Mouse (Mus musculus) right cerebral cortex, postnatal 4 days (tissue): ENCODE measurements around the gene Drd3.

Experiments used
- DNase-seq: peaks from one replicate; pipeline ENCODE4 v3.0.0-alpha.2; 2022

Drd3 gene

GRCm38 (mm10) chr16:43753751-43754150 is at the start of gene Drd3:
Gene Drd3 (plus strand): TSS chr16:43754026.
- DNase-seq, result no peak

- DNase-seq, result no peak
These were observed 45.3 kb upstream of the Drd3 start for GRCm38 (mm10) chr16:43708335-43709061.

GRCm38 (mm10) chr16:43709062-43709413 is 44.8 kb upstream of the Drd3 start:
- no peak for DNase-seq

GRCm38 (mm10) chr16:43709432-43710133 is 44.2 kb upstream of the Drd3 start:
- DNase-seq, result no peak

- DNase-seq, result no peak
These were observed 43.7 kb upstream of the Drd3 start for GRCm38 (mm10) chr16:43710134-43710475.

GRCm38 (mm10) chr16:43710651-43711050 is 43.2 kb upstream of the Drd3 start:
- no peak for DNase-seq

GRCm38 (mm10) chr16:43711361-43711760 is 42.5 kb upstream of the Drd3 start:
- DNase-seq, result no peak

- DNase-seq, result no peak
These were observed 29.4 kb upstream of the Drd3 start for GRCm38 (mm10) chr16:43724444-43724843.

- no peak for DNase-seq
These were observed 24.2 kb upstream of the Drd3 start for GRCm38 (mm10) chr16:43729506-43730221.

- DNase-seq, result no peak
These were observed 23.5 kb upstream of the Drd3 start for GRCm38 (mm10) chr16:43730281-43730680.

GRCm38 (mm10) chr16:43732496-43732895 is 21.3 kb upstream of the Drd3 start:
- peak; percentile 20 for DNase-seq

- no peak for DNase-seq
These were observed 20.9 kb upstream of the Drd3 start for GRCm38 (mm10) chr16:43732900-43733299.

GRCm38 (mm10) chr16:43737933-43738332 is 15.9 kb upstream of the Drd3 start:
- no peak for DNase-seq

GRCm38 (mm10) chr16:43740936-43741335 is 12.9 kb upstream of the Drd3 start:
- DNase-seq, result no peak

GRCm38 (mm10) chr16:43748424-43748823 is 5.4 kb upstream of the Drd3 start:
- DNase-seq, result no peak

GRCm38 (mm10) chr16:43752900-43753299 is 926 bp upstream of the Drd3 start:
- DNase-seq, result no peak

GRCm38 (mm10) chr16:43772358-43772757 is 18.5 kb downstream of the Drd3 start:
- DNase-seq, result no peak

- no peak for DNase-seq
These were observed 18.9 kb downstream of the Drd3 start for GRCm38 (mm10) chr16:43772766-43773165.

GRCm38 (mm10) chr16:43773506-43773905 is 19.7 kb downstream of the Drd3 start:
- DNase-seq, result no peak

GRCm38 (mm10) chr16:43776886-43777285 is 23.1 kb downstream of the Drd3 start:
- no peak for DNase-seq

- no peak for DNase-seq
These were observed 45.7 kb downstream of the Drd3 start for GRCm38 (mm10) chr16:43799541-43799940.

- no peak for DNase-seq
These were observed 46.4 kb downstream of the Drd3 start for GRCm38 (mm10) chr16:43800119-43800721.

- DNase-seq, result no peak
These were observed 47.3 kb downstream of the Drd3 start for GRCm38 (mm10) chr16:43801137-43801536.
